Mouse (Mus musculus): ENCODE measurements around the gene Slc35f1. TPM values are rescaled to one million over a fixed set of nuclear protein-coding genes. Genes with fewer than 3 reads are reported as not detected.

Slc35f1 gene
- polyA plus RNA-seq, 1 experiment from 2014 or later = 0.23 TPM

DNA sequence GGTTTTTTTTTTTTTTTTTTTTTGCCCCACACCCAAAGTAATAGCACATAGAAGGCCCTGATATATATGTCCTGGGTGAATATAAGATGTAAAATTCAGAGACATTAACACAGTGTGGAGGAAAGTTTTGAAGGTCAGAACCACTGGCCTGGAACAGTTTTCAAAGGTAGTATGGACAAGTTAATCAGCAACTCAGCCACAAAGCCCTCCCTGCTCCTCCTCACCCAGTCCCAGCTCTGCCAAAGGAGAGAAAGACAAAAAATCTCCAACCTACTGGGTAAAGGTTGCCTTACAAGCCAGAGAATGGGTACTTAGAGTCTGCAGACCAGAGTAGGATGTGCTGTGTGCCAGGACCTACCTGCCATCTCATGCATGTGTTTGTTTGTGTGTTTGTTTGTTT is 372.4 kb downstream of the Slc35f1 start:
- DNase-seq (ENCODE audit: low spot score) (no peak), ATAC-seq (replicated peaks; ENCODE audit: low FRiP score) (no peak)
- H3K4me1 ChIP-seq (replicated peaks; ENCODE audit: control insufficient read depth, insufficient read depth, low read length) = no peaks in the 10 kb centered on the region
- no peak overlapping the region for H3K9ac ChIP-seq (ENCODE audit: low read depth, low read length)
- H3K4me3 ChIP-seq (ENCODE audit: low read depth, low read length) = no peak overlapping the region
- H3K27me3 ChIP-seq (replicated peaks; ENCODE audit: control insufficient read depth, insufficient read depth, low read length) = no peaks in the 10 kb centered on the region
- H3K36me3 ChIP-seq (ENCODE audit: control insufficient read depth, insufficient read depth, low read length) = no peaks in the 10 kb centered on the region
- H3K27ac ChIP-seq (ENCODE audit: low read depth, low read length) = no peak overlapping the region
- H3K9me3 ChIP-seq (ENCODE audit: control insufficient read depth, low read length) = no peaks in the 10 kb centered on the region
- no peak overlapping the region for H3K4me2 ChIP-seq

DNA sequence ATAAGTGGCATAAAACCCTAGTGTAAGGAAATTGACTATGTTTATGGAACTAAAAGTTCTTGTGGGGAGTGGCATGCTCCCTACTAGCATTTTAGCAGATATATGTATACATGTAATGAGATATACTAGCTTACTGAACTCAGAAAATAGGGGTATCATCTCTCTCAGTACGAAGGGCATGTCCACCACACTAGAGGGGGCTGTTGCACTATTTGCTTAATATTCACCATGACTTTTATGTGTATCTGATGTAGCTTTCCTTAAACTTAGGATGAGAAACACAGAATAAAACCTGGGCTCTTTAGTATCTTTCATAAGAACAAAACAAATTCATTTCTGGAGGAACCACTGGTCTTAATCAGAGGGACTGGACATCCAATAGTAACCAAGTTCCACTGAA is 397.5 kb downstream of the Slc35f1 start:
- Histone ChIP-seq H3K4me3 (ENCODE audit: low read depth, low read length) (no peak overlapping the region), H3K9me3 (ENCODE audit: control insufficient read depth, low read length) (no peaks in the 10 kb centered on the region), H3K4me1 (replicated peaks; ENCODE audit: control insufficient read depth, insufficient read depth, low read length) (no peaks in the 10 kb centered on the region), H3K9ac (ENCODE audit: low read depth, low read length) (no peak overlapping the region), H3K27me3 (replicated peaks; ENCODE audit: control insufficient read depth, insufficient read depth, low read length) (no peaks in the 10 kb centered on the region), H3K27ac (ENCODE audit: low read depth, low read length) (no peak overlapping the region), H3K36me3 (ENCODE audit: control insufficient read depth, insufficient read depth, low read length) (no peaks in the 10 kb centered on the region), H3K4me2 (no peak overlapping the region)
- DNase-seq (ENCODE audit: low spot score) (no peak), ATAC-seq (replicated peaks; ENCODE audit: low FRiP score) (no peak)
- 82% methylated on average over 1 of the region's 1 CpGs for WGBS

DNA sequence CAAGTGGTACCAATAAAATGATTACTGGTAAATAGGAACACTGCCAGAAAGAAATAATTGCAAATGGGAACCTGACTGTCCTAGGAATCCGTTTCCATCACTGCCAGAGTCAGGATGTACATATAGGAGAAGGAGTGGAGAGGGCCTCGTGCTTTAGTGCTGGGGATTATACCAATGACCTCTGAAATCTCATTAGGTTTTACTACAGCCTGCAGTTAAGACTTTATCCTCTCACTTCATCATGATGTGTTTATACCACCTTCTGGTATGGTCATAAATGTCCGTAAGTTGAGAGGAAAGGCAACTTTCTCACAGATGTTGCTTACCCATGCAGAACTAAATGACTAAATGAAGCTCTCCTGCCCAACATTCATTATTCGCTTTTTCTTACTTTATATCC is 401.2 kb downstream of the Slc35f1 start:
- Histone ChIP-seq H3K9me3 (ENCODE audit: control insufficient read depth, low read length) (no peaks in the 10 kb centered on the region), H3K36me3 (ENCODE audit: control insufficient read depth, insufficient read depth, low read length) (no peaks in the 10 kb centered on the region), H3K4me1 (replicated peaks; ENCODE audit: control insufficient read depth, insufficient read depth, low read length) (no peaks in the 10 kb centered on the region), H3K4me2 (no peak overlapping the region), H3K4me3 (ENCODE audit: low read depth, low read length) (no peak overlapping the region), H3K27ac (ENCODE audit: low read depth, low read length) (no peak overlapping the region), H3K9ac (ENCODE audit: low read depth, low read length) (no peak overlapping the region), H3K27me3 (replicated peaks; ENCODE audit: control insufficient read depth, insufficient read depth, low read length) (no peaks in the 10 kb centered on the region)
- no peak for ATAC-seq (replicated peaks; ENCODE audit: low FRiP score)
- DNase-seq (ENCODE audit: low spot score) = no peak
- 60% methylated on average over 4 of the region's 4 CpGs for WGBS

DNA sequence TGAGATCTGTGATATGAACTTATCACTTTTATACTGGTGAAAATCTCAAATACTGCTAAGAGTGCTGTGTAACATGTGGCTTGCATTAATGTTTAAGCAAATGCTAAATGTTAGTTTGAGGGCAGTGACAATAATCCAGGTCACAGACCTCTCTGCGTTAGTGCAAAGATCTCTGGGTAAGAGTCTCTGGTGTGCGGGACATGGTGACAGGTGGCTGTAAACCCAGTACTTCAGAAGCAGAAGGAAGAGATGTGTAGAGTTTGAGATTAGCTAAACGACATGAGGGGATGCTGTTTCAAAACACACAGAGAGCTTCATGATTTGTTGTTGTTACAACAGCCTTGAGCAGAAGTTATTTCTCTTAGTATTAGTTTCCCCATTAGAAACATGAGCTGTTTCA is 406.1 kb downstream of the Slc35f1 start:
- DNase-seq (ENCODE audit: low spot score) = no peak
- Histone ChIP-seq H3K27ac (ENCODE audit: low read depth, low read length) (no peak overlapping the region), H3K4me2 (no peak overlapping the region), H3K9ac (ENCODE audit: low read depth, low read length) (no peak overlapping the region), H3K4me1 (replicated peaks; ENCODE audit: control insufficient read depth, insufficient read depth, low read length) (no peaks in the 10 kb centered on the region), H3K4me3 (ENCODE audit: low read depth, low read length) (no peak overlapping the region), H3K27me3 (replicated peaks; ENCODE audit: control insufficient read depth, insufficient read depth, low read length) (no peaks in the 10 kb centered on the region), H3K36me3 (ENCODE audit: control insufficient read depth, insufficient read depth, low read length) (no peaks in the 10 kb centered on the region), H3K9me3 (ENCODE audit: control insufficient read depth, low read length) (no peaks in the 10 kb centered on the region)
- 58% methylated on average over 3 of the region's 3 CpGs for WGBS
- ATAC-seq (replicated peaks; ENCODE audit: low FRiP score) = no peak

DNA sequence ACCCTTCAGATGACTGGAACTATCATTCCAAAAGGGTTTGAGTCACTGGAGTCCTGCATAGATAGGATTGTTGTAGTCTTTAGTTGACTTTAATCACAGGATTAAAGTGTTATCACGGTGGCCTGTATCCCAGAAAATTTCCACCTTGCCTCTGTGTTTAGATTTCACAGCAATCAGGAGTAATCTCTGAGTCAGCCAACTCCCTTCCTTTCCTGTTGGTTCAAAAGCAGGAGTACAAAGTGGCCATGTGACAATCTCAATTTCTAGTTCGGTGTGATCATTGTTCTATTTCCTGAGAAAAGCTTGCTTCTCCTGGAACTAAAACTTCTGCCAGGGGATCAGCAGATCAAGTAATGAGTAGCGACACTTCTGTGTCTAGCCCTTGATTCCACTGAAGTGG is 410.5 kb downstream of the Slc35f1 start:
- Histone ChIP-seq H3K4me1 (replicated peaks; ENCODE audit: control insufficient read depth, insufficient read depth, low read length) (no peaks in the 10 kb centered on the region), H3K27me3 (replicated peaks; ENCODE audit: control insufficient read depth, insufficient read depth, low read length) (no peaks in the 10 kb centered on the region), H3K4me3 (ENCODE audit: low read depth, low read length) (no peak overlapping the region), H3K36me3 (ENCODE audit: control insufficient read depth, insufficient read depth, low read length) (no peaks in the 10 kb centered on the region), H3K9me3 (ENCODE audit: control insufficient read depth, low read length) (no peaks in the 10 kb centered on the region), H3K27ac (ENCODE audit: low read depth, low read length) (no peak overlapping the region), H3K9ac (ENCODE audit: low read depth, low read length) (no peak overlapping the region), H3K4me2 (no peak overlapping the region)
- ATAC-seq (replicated peaks; ENCODE audit: low FRiP score) (no peak), DNase-seq (ENCODE audit: low spot score) (no peak)
- WGBS = 66% methylated on average over 3 of the region's 3 CpGs

DNA sequence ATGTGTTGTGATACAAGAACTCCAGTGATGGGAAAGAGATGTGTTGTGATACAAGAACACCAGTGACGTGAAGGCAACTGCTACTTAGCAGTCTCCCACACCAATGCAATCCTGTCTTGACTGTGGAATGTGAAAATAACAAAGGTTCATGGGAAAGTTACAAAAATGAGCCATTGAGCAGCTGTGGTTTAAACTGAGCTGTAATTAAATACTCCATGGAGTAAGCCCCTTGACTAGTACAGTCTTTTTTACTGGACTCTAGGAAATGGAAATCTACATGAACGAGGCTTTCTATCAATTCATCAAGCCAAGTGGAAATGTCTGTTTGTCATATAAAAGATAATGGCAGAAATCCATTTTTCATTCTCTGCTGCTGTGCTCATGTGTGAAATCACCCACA is 411.1 kb downstream of the Slc35f1 start:
- H3K27me3 ChIP-seq (replicated peaks; ENCODE audit: control insufficient read depth, insufficient read depth, low read length) = no peaks in the 10 kb centered on the region
- no peaks in the 10 kb centered on the region for H3K9me3 ChIP-seq (ENCODE audit: control insufficient read depth, low read length)
- DNase-seq (ENCODE audit: low spot score) (no peak), ATAC-seq (replicated peaks; ENCODE audit: low FRiP score) (no peak)
- no peaks in the 10 kb centered on the region for H3K36me3 ChIP-seq (ENCODE audit: control insufficient read depth, insufficient read depth, low read length)
- 73% methylated on average over 2 of the region's 2 CpGs for WGBS
- no peak overlapping the region for H3K4me3 ChIP-seq (ENCODE audit: low read depth, low read length)
- H3K9ac ChIP-seq (ENCODE audit: low read depth, low read length) = no peak overlapping the region
- H3K27ac ChIP-seq (ENCODE audit: low read depth, low read length) = no peak overlapping the region
- no peak overlapping the region for H3K4me2 ChIP-seq
- H3K4me1 ChIP-seq (replicated peaks; ENCODE audit: control insufficient read depth, insufficient read depth, low read length) = no peaks in the 10 kb centered on the region

DNA sequence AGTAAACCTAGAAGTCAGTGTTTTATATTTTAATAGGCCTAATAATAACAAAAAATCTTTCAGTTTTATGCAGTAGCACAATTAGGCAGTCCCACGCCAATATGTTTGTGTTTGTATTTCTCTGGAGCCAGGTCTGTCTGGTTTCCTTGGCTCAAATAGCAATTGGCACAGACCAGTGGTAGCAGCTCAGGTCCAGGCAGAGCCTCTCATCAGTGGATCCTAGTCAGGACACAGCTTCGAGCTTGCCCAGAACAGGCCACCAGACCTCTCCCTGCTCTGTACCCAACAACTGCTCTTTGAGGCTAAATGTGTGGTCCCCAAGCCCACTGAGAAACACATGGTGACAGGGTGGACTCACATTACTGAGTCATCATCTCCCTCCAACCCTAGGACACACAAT is 412.1 kb downstream of the Slc35f1 start:
- Histone ChIP-seq H3K27me3 (replicated peaks; ENCODE audit: control insufficient read depth, insufficient read depth, low read length) (no peaks in the 10 kb centered on the region), H3K4me1 (replicated peaks; ENCODE audit: control insufficient read depth, insufficient read depth, low read length) (no peaks in the 10 kb centered on the region), H3K9ac (ENCODE audit: low read depth, low read length) (no peak overlapping the region), H3K36me3 (ENCODE audit: control insufficient read depth, insufficient read depth, low read length) (no peaks in the 10 kb centered on the region), H3K4me3 (ENCODE audit: low read depth, low read length) (no peak overlapping the region), H3K4me2 (no peak overlapping the region), H3K9me3 (ENCODE audit: control insufficient read depth, low read length) (no peaks in the 10 kb centered on the region), H3K27ac (ENCODE audit: low read depth, low read length) (no peak overlapping the region)
- 68% methylated on average over 2 of the region's 2 CpGs for WGBS
- ATAC-seq (replicated peaks; ENCODE audit: low FRiP score) = no peak
- DNase-seq (ENCODE audit: low spot score) = no peak

DNA sequence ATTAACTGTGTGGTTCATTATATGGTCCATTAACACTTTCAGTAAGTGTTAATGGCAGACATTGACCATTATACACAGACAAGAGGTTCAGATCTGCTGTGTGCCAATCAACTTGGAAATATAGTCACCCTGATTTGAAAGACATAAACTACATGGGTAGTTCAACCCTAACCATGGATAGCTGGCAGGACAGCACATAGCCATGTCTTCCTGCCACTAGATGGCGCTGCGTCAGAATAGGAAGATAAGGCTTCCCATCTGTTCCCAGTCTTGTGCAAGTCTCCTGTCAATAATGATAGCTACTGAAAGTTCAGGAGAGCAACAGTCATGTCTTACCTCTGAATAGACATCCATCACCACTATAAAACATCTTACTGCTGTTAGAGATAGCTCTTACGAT is 424.7 kb downstream of the Slc35f1 start:
- H3K27ac ChIP-seq (ENCODE audit: low read depth, low read length) = no peak overlapping the region
- H3K27me3 ChIP-seq (replicated peaks; ENCODE audit: control insufficient read depth, insufficient read depth, low read length) = no peaks in the 10 kb centered on the region
- H3K4me2 ChIP-seq = no peak overlapping the region
- H3K9me3 ChIP-seq (ENCODE audit: control insufficient read depth, low read length) = no peaks in the 10 kb centered on the region
- DNase-seq (ENCODE audit: low spot score) (peak; percentile 32), ATAC-seq (replicated peaks; ENCODE audit: low FRiP score) (0 out of 2 replicates have a peak, but pooled peaks have one; percentile 34)
- no peaks in the 10 kb centered on the region for H3K4me1 ChIP-seq (replicated peaks; ENCODE audit: control insufficient read depth, insufficient read depth, low read length)
- 24% methylated on average over 3 of the region's 3 CpGs for WGBS
- no peak overlapping the region for H3K4me3 ChIP-seq (ENCODE audit: low read depth, low read length)
- no peak overlapping the region for H3K9ac ChIP-seq (ENCODE audit: low read depth, low read length)
- no peaks in the 10 kb centered on the region for H3K36me3 ChIP-seq (ENCODE audit: control insufficient read depth, insufficient read depth, low read length)

DNA sequence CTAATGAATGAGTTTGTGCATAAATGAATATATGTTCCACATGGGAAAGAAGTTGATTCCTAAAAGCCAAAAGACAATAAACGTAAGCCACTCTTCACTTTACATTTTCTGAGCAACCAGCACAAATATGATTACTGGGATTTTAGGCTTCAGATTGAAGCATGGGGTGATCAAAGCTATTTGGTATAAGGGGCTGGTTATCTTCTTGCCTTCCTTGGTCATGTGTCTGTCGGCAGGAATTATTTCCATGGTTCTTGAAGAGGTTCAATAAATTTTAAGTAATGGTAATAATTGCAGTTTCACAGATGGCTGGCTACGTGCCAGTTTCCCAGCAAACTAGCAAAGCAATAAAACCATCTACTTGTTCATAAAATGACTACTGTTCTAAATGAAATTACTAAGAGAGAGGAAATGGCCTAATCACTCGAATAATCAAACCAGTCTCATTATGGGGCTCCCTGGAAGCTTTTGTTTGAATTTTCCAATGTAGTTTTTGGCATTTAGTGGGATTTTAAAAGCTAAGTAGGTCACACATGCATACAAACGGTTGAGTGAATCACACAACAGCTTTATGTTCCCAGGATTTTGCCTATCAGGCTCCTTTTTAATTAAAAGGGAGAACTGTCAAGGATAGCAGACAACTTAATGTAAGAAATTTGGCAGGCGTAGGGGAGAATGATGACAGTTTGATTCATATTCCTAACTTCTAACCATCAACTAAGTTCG is 425.5 kb downstream of the Slc35f1 start:
- Histone ChIP-seq H3K4me1 (replicated peaks; ENCODE audit: control insufficient read depth, insufficient read depth, low read length) (no peaks in the 10 kb centered on the region), H3K27ac (ENCODE audit: low read depth, low read length) (no peak overlapping the region), H3K4me2 (no peak overlapping the region), H3K9me3 (ENCODE audit: control insufficient read depth, low read length) (no peaks in the 10 kb centered on the region), H3K4me3 (ENCODE audit: low read depth, low read length) (no peak overlapping the region), H3K27me3 (replicated peaks; ENCODE audit: control insufficient read depth, insufficient read depth, low read length) (no peaks in the 10 kb centered on the region), H3K9ac (ENCODE audit: low read depth, low read length) (no peak overlapping the region), H3K36me3 (ENCODE audit: control insufficient read depth, insufficient read depth, low read length) (no peaks in the 10 kb centered on the region)
- 70% methylated on average over 7 of the region's 7 CpGs for WGBS
- DNase-seq (ENCODE audit: low spot score) (no peak), ATAC-seq (replicated peaks; ENCODE audit: low FRiP score) (no peak)

All from liver, embryonic 11.5 days (tissue).